Mouse (Mus musculus): ENCODE results near the gene Slco4c1.

Gene Slco4c1

GRCm38 (mm10) chr1:96770283-96770682 lies 101.7 kb downstream of the Slco4c1 start:
- no peak for DNase-seq (ENCODE audit: low read depth, low spot score)

GRCm38 (mm10) chr1:96768264-96768663 lies 103.7 kb downstream of the Slco4c1 start:
- no peak for DNase-seq (ENCODE audit: low read depth, low spot score)

- DNase-seq (ENCODE audit: low read depth, low spot score) = no peak
These were observed 105.4 kb downstream of the Slco4c1 start for GRCm38 (mm10) chr1:96766535-96766934.
